14 mouse cellular contexts compared by ENCODE assay signal in the genomic region with DNA sequence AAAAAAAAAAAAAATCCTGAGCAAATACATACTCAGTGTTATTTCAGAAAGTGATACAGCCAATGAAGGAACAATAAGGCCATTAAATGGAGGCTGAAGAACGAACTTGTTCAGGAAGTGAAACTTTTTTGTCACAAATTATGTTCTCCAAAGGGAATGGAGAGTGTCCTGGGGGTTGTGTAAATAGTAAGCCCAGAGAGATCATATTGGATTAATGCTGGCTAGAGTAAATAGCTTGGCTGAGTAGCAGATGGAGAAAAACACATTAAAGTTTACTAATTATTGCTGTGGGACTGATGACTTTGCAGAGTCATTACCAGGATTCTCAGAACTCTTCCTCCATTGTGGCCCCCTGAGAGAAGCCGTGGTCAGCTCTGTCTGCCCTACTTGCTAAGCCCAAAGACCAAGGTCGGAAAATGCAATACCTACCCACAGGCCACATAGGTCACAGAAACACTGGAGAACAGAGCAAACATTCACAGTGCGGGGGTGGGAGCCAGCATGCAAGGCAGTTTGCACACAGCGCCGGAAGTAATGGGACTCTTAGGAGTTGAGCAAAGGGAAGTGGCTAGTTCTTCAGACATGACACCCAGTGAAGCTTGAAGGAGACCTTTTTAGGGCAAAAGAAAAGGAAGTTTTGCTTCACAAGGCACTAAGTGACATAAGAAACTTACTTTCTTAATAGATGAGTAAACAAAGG. TPM values are rescaled to one million over a fixed set of nuclear protein-coding genes. Genes with fewer than 3 reads are reported as not detected.
DNase-seq lines count a peak whose midpoint lies in the region; ATAC-seq lines count a peak whose summit lies in the region.
"Had no signal": no experiment of that assay in that cellular context is flagged by ENCODE, and none has a peak within 500 bp of the region (broad histone marks: within the 10 kb centered on the region; RNA-seq: fewer than 3 reads in every experiment).

No protein-coding gene starts in this region.

- H3K4me2 ChIP-seq in kidney, embryonic 15.5 days: no peak overlapping the region
- H3K4me2 ChIP-seq: midbrain, embryonic 15.5 days had no signal

- no peaks in the 10 kb centered on the region for H3K9me3 ChIP-seq in kidney, embryonic 15.5 days (replicated peaks)
- H3K9me3 ChIP-seq: forebrain, embryonic 10.5 days; midbrain, embryonic 15.5 days had no signal

- H3K4me1 ChIP-seq in kidney, embryonic 15.5 days: no peaks in the 10 kb centered on the region
- H3K4me1 ChIP-seq: forebrain, embryonic 10.5 days; midbrain, embryonic 15.5 days had no signal

- intact Hi-C loops in left cerebral cortex, postnatal 25 days (cut with DNase I): no loop called here

- H3K36me3 ChIP-seq in kidney, embryonic 15.5 days: no peaks in the 10 kb centered on the region
- H3K36me3 ChIP-seq: forebrain, embryonic 10.5 days; midbrain, embryonic 15.5 days had no signal

- DNase-seq in kidney, postnatal 10 days: peak; percentile 10
- DNase-seq in lung, postnatal 25 days (ENCODE audit: low spot score): peak; percentile 68
- peak; percentile 54 to 68 for DNase-seq in spleen, postnatal 4 days (ENCODE audit: low spot score in 2 of 2)
- no peak for DNase-seq in left cerebral cortex, postnatal 25 days (ENCODE audit: low spot score in 2 of 2)
- DNase-seq in right cerebral cortex, postnatal 25 days: no peak
- no peak for DNase-seq in cerebellum, adult 11-12 months
- DNase-seq: cerebellum, postnatal 10 days had no signal

- H3K4me3 ChIP-seq in kidney, embryonic 15.5 days (replicated peaks): no peak overlapping the region
- H3K4me3 ChIP-seq: forebrain, embryonic 10.5 days; midbrain, embryonic 15.5 days had no signal

- H3K27me3 ChIP-seq in kidney, embryonic 15.5 days: no peaks in the 10 kb centered on the region
- H3K27me3 ChIP-seq: midbrain, embryonic 15.5 days had no signal

- WGBS in kidney, embryonic 15.5 days: 37% methylated on average over 6 of the region's 6 CpGs

- H3K9ac ChIP-seq in kidney, embryonic 15.5 days: no peak overlapping the region
- H3K9ac ChIP-seq: midbrain, embryonic 15.5 days had no signal

- H3K27ac ChIP-seq in kidney, embryonic 15.5 days: no peak overlapping the region
- H3K27ac ChIP-seq: forebrain, embryonic 10.5 days; midbrain, embryonic 15.5 days had no signal

- no peak for ATAC-seq in kidney, embryonic 15.5 days (replicated peaks; ENCODE audit: low FRiP score)
- ATAC-seq in hematopoietic stem cell, adult 5-6 weeks (replicated peaks in 1 of 2; ENCODE audit: insufficient read depth in 1 of 2, low FRiP score in 2 of 2, low TSS enrichment in 1 of 2, low read depth in 1 of 2, poor library complexity in 2 of 2, severe bottlenecking in 2 of 2): peak; percentile 49 to 88; a peak in 3 of 4 replicates
- ATAC-seq: midbrain, embryonic 15.5 days had no signal

RNA-seq across cellular contexts. Expression of gene Il1f10, which starts 20.5 kb away (rescaled TPM):
- polyA plus RNA-seq in kidney, embryonic 15.5 days (2015; fragmentation: Nextera tagmentation; extraction: Ambion mirVana): not detected in 2 replicates
- total RNA-seq in hematopoietic stem cell, adult 5-6 weeks (2017): not detected in 2 replicates
- total RNA-seq in left cerebral cortex, postnatal 25 days (2021): not detected
- total RNA-seq: heart, adult 18-20 months; left cerebral cortex, postnatal 36 days had no signal
- polyA plus RNA-seq: forebrain, embryonic 10.5 days; midbrain, embryonic 15.5 days; testis, adult 2 months had no signal

RNA-seq across cellular contexts. Expression of gene Il1rn, which starts 25.2 kb away (rescaled TPM):
- 0.84 and 1.6 TPM in 2 replicates for polyA plus RNA-seq in kidney, embryonic 15.5 days (2015; fragmentation: Nextera tagmentation; extraction: Ambion mirVana)
- 1.5 and 6.9 TPM in 2 replicates for total RNA-seq in hematopoietic stem cell, adult 5-6 weeks (2017)
- total RNA-seq in left cerebral cortex, postnatal 25 days (2021): not detected
- total RNA-seq: left cerebral cortex, postnatal 36 days had no signal
- polyA plus RNA-seq: forebrain, embryonic 10.5 days; midbrain, embryonic 15.5 days; testis, adult 2 months had no signal

RNA-seq across cellular contexts. Expression of gene Il1f5, which starts 34.7 kb away (rescaled TPM):
- polyA plus RNA-seq in kidney, embryonic 15.5 days (2015; fragmentation: Nextera tagmentation; extraction: Ambion mirVana): 0.12 and 0.23 TPM in 2 replicates
- not detected in 2 replicates for total RNA-seq in hematopoietic stem cell, adult 5-6 weeks (2017)
- total RNA-seq in left cerebral cortex, postnatal 25 days (2021): under 1 TPM in 1 of 2 experiments, not detected in 1; 0.23 TPM
- total RNA-seq: heart, adult 18-20 months had no signal
- polyA plus RNA-seq: forebrain, embryonic 10.5 days; midbrain, embryonic 15.5 days; testis, adult 2 months had no signal

RNA-seq across cellular contexts. Expression of gene Psd4, which starts 55.9 kb away (rescaled TPM):
- 2.2 and 2.3 TPM in 2 replicates for polyA plus RNA-seq in kidney, embryonic 15.5 days (2015; fragmentation: Nextera tagmentation; extraction: Ambion mirVana)
- total RNA-seq in hematopoietic stem cell, adult 5-6 weeks (2017): 90.2 and 92.4 TPM in 2 replicates
- total RNA-seq in left cerebral cortex, postnatal 25 days (2021): 1 to 10 TPM; 1.1 to 1.6 TPM

Comparison
In these comparisons a context has a peak if more than half of its experiments do, and no peak if none do; other contexts are left out.
1. DNase-seq: peak in kidney, postnatal 10 days (single experiment), lung, postnatal 25 days (single experiment) and spleen, postnatal 4 days (2 of 2); none in left cerebral cortex, postnatal 25 days (0 of 2), right cerebral cortex, postnatal 25 days (single experiment) and cerebellum, adult 11-12 months (single experiment).